Mouse (Mus musculus) spleen, adult 2 months (tissue): Measurements from ENCODE around the gene Ifitm7. TPM values are rescaled to one million over a fixed set of nuclear protein-coding genes. Genes with fewer than 3 reads are reported as not detected.
"Not testable (repeated sequence)": the region's sequence is repeated elsewhere in the genome, so short reads cannot be mapped to it uniquely, and the experiment has no call there.

Experiments
- DNase-seq, 2 experiments: peaks; one replicate each; pipeline versions ENCODE4 v3.0.0 to v3.0.0-alpha.2; 2012 to 2021; ENCODE audit warnings: low spot score in 2 of 2, low read depth in 1 of 2
- H3K27ac ChIP-seq: fragments of 200-500 bp; 2 replicates; pipeline ENCODE4 v1.5.1; 2012; ENCODE audit warnings: low read length, inconsistent platforms; ENCODE audit not compliant: insufficient read depth
- H3K27me3 ChIP-seq: fragments of 200-500 bp; 2 replicates; pipeline ENCODE4 v1.6.1; 2012; ENCODE audit warnings: mild to moderate bottlenecking, moderate library complexity, low read length, inconsistent platforms; ENCODE audit not compliant: control insufficient read depth, insufficient read depth
- H3K36me3 ChIP-seq: fragments of 200-500 bp; 2 replicates; pipeline ENCODE4 v1.6.1; 2012; ENCODE audit warnings: mild to moderate bottlenecking, low read length, inconsistent platforms; ENCODE audit not compliant: control insufficient read depth, insufficient read depth
- H3K4me1 ChIP-seq: fragments of 200-500 bp; 2 replicates; pipeline ENCODE4 v1.6.1; 2011; ENCODE audit warnings: inconsistent platforms; ENCODE audit not compliant: control insufficient read depth, insufficient read depth, insufficient read length
- H3K4me3 ChIP-seq: fragments of 200-500 bp; 2 replicates; pipeline ENCODE4 v1.5.1; 2011; ENCODE audit warnings: mild to moderate bottlenecking, inconsistent platforms; ENCODE audit not compliant: insufficient read depth, insufficient read length; ENCODE audit errors: extremely low read depth
- CTCF ChIP-seq: fragments of 200-500 bp; IDR thresholded peaks from 2 replicates; pipeline ENCODE4 v1.5.1; 2011; ENCODE audit warnings: mild to moderate bottlenecking, inconsistent platforms; ENCODE audit not compliant: insufficient read depth, insufficient read length, insufficient replicate concordance; ENCODE audit errors: extremely low read depth
- POLR2A ChIP-seq: fragments of 200-500 bp; IDR thresholded peaks from 2 replicates; pipeline ENCODE4 v1.6.1; 2011; ENCODE audit warnings: low read depth, low read length, inconsistent platforms
- WGBS: fragments of 180-500 bp; shearing (Covaris S2); methylation state at CpG from one replicate; pipeline ENCODE4 v1.1.7; 2018; 5-methylcytosine and 5-hydroxymethylcytosine counted together
- polyA plus RNA-seq: library from polyadenylated mRNA; depleted of rRNA; stranded (reverse); fragments of >200 nt; gene quantifications from 2 replicates; pipeline ENCODE4 v1.2.3, GENCODE M21; 2012

Ifitm7 gene
- polyA plus RNA-seq, 1 experiment = 0.13 TPM

DNA sequence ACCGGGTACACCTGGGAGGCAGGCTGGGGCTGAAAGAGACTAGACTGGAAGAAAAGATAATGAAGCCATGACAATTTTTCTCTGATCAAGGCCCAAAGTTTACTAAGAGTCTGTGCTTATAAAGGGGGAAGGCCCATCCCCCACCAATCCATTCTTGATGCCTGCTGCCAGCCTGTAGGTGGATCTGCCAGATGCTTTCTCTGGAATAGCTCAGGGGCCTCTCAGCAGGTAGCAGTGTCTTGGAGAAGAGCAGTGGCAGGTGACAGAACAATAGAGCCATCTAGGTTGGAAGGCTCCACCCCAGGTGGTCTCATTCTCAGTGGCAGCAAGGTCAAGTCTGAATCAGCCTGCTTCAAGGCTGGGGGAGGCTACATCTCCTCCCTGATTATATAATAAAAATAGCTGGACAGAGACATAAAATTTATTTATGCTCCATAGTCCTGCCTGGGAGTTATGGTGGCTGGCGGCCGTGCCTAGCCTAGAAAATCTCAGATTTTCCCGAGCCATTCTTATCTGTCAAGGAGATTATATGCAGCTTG, 10.3 kb downstream of the Ifitm7 start:
- DNase-seq, H3K27ac ChIP-seq, H3K4me1 ChIP-seq, H3K4me3 ChIP-seq, H3K36me3 ChIP-seq, H3K27me3 ChIP-seq: not testable (repeated sequence)
- WGBS = 88% methylated on average over 4 of the region's 4 CpGs

DNA sequence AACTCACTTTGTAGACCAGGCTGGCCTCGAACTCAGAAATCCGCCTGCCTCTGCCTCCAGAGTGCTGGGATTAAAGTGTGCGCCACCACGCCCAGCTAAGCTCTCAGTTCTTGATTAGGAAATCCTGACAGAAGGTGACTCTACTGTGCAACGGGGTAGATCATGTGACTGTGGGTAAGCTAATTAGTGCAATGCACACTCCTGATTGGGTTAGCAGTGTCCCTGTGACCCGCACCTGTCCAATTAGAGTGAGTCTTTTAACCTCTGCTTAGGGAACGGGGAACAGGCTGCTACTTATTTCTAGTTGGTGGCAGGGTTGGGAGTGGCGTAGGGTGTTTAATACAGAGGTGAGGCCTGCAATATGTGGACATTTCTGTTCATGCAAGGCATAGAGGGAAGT, 14.6 kb downstream of the Ifitm7 start:
- DNase-seq = no peak
- no peak for TF ChIP-seq CTCF
- TF ChIP-seq POLR2A = no peak
- 86% methylated on average over 8 of the region's 8 CpGs for WGBS
- Histone ChIP-seq H3K36me3 (no peaks in the 10 kb centered on the region), H3K27me3 (no peaks in the 10 kb centered on the region), H3K4me3 (no peak overlapping the region), H3K4me1 (no peaks in the 10 kb centered on the region), H3K27ac (no peak overlapping the region)

DNA sequence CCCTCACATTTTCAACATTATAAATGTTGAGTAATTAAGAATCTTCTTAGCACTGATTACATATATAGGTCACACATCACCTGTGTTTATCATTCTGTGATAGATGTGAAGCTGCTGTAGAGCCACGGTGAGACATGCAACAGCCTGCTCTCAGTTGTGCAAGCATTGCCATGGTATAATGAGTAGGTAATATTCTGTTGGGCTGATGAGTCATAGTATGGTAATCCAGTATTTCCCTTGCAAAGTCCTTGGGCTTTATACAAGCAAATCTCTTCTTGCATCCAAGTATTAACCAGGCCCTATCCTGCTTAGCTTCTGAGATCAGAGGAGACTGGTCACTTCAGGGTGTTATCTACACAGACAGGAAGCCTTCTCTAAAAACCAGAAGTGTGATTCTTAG, 17.6 kb downstream of the Ifitm7 start:
- Histone ChIP-seq H3K36me3 (no peaks in the 10 kb centered on the region), H3K27ac (no peak overlapping the region), H3K27me3 (no peaks in the 10 kb centered on the region), H3K4me3 (no peak overlapping the region), H3K4me1 (no peaks in the 10 kb centered on the region)
- 82% methylated on average over 1 of the region's 1 CpGs for WGBS
- TF ChIP-seq POLR2A = no peak
- no peak for TF ChIP-seq CTCF
- DNase-seq = no peak

DNA sequence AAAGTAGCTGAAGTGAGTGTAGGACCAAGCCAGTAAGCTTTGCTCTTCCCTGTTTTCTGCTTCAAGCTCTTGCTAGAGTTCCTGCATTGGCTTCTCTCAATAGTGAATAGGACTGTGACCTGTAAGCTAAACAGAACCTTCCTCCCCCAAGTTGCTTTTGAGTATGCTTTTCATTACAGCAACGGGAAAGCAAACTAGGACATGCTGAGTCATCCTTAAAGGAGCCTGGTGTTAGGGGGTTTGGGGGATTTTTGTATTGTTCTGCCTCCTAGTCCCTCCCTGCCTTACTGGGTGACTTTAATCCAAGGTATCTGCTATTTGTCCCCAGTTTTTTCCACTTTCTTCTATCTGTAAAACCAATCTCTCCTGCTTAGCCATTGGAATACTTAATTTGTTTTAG, 24.6 kb downstream of the Ifitm7 start:
- 4% methylated on average over 1 of the region's 1 CpGs for WGBS
- DNase-seq = no peak
- TF ChIP-seq CTCF = no peak
- no peak for TF ChIP-seq POLR2A

DNA sequence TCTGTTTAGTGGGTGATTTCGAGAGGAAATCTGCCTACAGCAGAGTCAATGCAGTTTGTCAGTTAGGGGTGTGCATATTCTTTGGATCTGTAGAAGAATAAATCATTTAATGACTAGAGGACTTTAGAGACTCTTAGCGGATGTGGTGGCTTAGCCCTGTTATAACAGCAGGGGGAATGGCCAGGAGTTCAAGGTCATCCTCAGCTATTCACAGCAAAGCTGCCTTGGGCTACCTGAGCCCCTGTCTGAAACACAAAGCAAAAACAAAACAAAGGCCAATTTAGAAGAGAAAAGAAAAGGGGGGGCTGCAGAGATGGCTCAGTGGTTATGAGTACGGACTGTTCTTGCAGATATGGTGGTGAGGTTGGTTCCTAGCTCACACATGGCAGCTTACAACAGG, 35.4 kb downstream of the Ifitm7 start:
- no peak for TF ChIP-seq CTCF
- no peak for TF ChIP-seq POLR2A
- no peak overlapping the region for H3K27ac ChIP-seq
- no peak for DNase-seq
- no peaks in the 10 kb centered on the region for H3K27me3 ChIP-seq
- no peaks in the 10 kb centered on the region for H3K36me3 ChIP-seq
- H3K4me1 ChIP-seq = no peaks in the 10 kb centered on the region
- H3K4me3 ChIP-seq = no peak overlapping the region
- 85% methylated on average over 3 of the region's 3 CpGs for WGBS

More for the DNA sequence above, 24.6 kb downstream of the Ifitm7 start:
- Histone ChIP-seq H3K36me3 (no peaks in the 10 kb centered on the region), H3K27me3 (no peaks in the 10 kb centered on the region), H3K27ac (no peak overlapping the region), H3K4me3 (no peak overlapping the region), H3K4me1 (no peaks in the 10 kb centered on the region)

DNA sequence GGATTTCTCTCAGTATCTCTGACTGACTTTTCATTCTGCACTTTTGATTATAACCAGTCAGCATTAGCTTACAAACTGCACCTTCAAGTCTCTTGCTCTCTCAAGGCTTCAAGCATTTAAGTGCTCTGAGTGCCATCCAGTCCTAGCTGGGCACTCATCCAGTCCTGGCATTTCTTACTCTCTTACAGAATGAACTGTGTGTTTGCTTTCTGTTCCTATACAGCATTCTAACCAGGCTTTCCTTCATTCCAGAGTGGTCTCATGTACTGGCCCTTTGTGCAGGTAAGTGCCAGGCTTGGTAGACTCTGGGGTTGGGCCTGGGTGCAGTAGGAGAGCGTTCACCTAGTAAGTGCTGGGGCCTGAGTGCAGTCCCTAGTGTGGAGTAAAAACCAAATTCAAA, 40.4 kb downstream of the Ifitm7 start:
- Histone ChIP-seq H3K36me3 (no peaks in the 10 kb centered on the region), H3K27me3 (no peaks in the 10 kb centered on the region), H3K4me3 (no peak overlapping the region), H3K27ac (no peak overlapping the region), H3K4me1 (peaks cover 3% of the 10 kb centered on the region)
- DNase-seq = no peak
- WGBS = 94% methylated on average over 1 of the region's 1 CpGs
- TF ChIP-seq CTCF (no peak), POLR2A (no peak)

DNA sequence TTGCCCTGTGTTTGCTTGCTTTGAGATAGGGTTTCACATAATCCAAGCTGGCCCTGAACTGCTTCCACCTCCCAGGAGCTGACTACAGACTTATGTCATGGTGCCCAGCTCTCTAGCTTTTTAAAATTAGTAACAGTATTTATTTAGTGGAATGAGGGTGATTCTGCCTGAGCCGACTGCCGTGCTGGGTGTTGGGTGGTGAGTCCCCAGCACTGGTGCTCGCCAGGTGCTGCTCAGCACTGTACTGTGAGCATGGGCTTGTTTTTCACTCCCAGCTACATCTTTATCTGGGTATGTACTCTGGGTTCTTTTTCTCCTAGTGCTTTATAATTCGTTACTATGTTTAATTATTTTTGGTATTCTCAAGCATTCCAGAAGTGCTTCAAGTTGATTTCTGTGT, 41.5 kb downstream of the Ifitm7 start:
- no peak for TF ChIP-seq CTCF
- no peak for TF ChIP-seq POLR2A
- no peaks in the 10 kb centered on the region for H3K36me3 ChIP-seq
- peaks cover 6% of the 10 kb centered on the region for H3K27me3 ChIP-seq
- WGBS = 83% methylated on average over 4 of the region's 4 CpGs
- no peak for DNase-seq
- no peak overlapping the region for H3K27ac ChIP-seq
- H3K4me1 ChIP-seq = peaks cover 8% of the 10 kb centered on the region
- H3K4me3 ChIP-seq = no peak overlapping the region
